Mouse (Mus musculus) thymus, adult 2 months (tissue): Measurements from ENCODE around the gene Tnfrsf19. TPM values are rescaled to one million over a fixed set of nuclear protein-coding genes. Genes with fewer than 3 reads are reported as not detected.

ENCODE experiments used
- DNase-seq: peaks from one replicate; pipeline ENCODE4 v3.0.0; 2021
- H3K27ac ChIP-seq: fragments of 200-500 bp; 2 replicates; pipeline ENCODE4 v1.5.1; 2012; ENCODE audit warnings: low read length, control low read depth; ENCODE audit not compliant: control insufficient read depth, insufficient read depth
- H3K27me3 ChIP-seq: fragments of 200-500 bp; 2 replicates; pipeline ENCODE4 v1.6.1; 2012; ENCODE audit warnings: mild to moderate bottlenecking, low read length, moderate library complexity, mixed read lengths; ENCODE audit not compliant: control insufficient read depth, insufficient read depth
- H3K36me3 ChIP-seq: fragments of 200-500 bp; 2 replicates; pipeline ENCODE4 v1.6.1; 2012; ENCODE audit warnings: mild to moderate bottlenecking, low read length, moderate library complexity; ENCODE audit not compliant: control insufficient read depth, insufficient read depth
- H3K4me1 ChIP-seq: fragments of 200-500 bp; replicated peaks from 2 replicates; pipeline ENCODE4 v1.6.1; 2012; ENCODE audit warnings: low read length; ENCODE audit not compliant: control insufficient read depth, insufficient read depth
- H3K4me3 ChIP-seq: fragments of 200-500 bp; 2 replicates; pipeline ENCODE4 v1.5.1; 2012; ENCODE audit warnings: mild to moderate bottlenecking, low read length, control low read depth, moderate library complexity; ENCODE audit not compliant: control insufficient read depth, insufficient read depth
- CTCF ChIP-seq: fragments of 200-500 bp; IDR thresholded peaks from 2 replicates; pipeline ENCODE4 v1.5.1; 2012; ENCODE audit warnings: mild to moderate bottlenecking, control low read depth, low read length, moderate library complexity, borderline replicate concordance; ENCODE audit not compliant: control insufficient read depth, poor library complexity, insufficient read depth; ENCODE audit errors: extremely low read depth
- POLR2A ChIP-seq: fragments of 200-500 bp; IDR thresholded peaks from 2 replicates; pipeline ENCODE4 v1.6.1; 2012; ENCODE audit warnings: mild to moderate bottlenecking, low read length, control low read depth, moderate library complexity; ENCODE audit not compliant: control insufficient read depth, poor library complexity, insufficient read depth; ENCODE audit errors: extremely low read depth
- WGBS: fragments of 180-500 bp; shearing (Covaris S2); methylation state at CpG from one replicate; pipeline ENCODE4 v1.1.7; 2018; 5-methylcytosine and 5-hydroxymethylcytosine counted together
- polyA plus RNA-seq: library from polyadenylated mRNA; depleted of rRNA; stranded (reverse); fragments of >200 nt; gene quantifications from 2 replicates; pipeline ENCODE4 v1.2.3, GENCODE M21; 2012; rRNA removed

The Tnfrsf19 gene
- polyA plus RNA-seq: 2.2 and 4.6 TPM in 2 replicates

DNA sequence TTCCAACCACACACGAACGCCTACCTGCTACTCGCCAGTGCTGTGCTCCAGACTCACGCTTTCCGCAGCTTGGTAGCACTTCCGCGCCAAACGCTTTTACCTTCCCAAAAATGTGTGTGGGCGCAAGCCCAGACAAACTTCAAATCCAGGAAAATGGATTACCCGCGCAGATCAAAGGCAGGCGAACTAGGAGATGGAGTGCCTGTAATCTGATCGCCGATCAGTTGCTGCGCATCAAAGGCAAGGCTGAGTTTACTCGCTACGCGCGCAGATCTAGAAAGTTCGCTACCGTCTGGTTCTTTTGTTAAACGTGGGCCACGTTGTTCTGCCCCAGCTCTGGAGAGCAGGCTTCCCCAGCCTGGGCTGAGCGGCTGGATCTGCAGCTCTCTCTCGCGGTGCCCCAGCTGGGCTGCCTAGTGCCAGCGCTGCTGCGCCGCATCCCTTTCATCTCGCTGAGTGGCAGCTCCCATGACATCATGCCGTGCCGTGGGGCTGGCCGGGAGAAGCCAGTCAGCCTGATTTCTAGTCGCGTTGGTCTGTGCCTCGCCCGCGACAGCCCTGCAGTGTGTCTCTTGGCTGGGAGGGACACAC, at the start of gene Tnfrsf19:
TSS of gene Tnfrsf19 (minus strand) at position 400 of the 591 bp plus-strand sequence.
- Histone ChIP-seq H3K27ac (no peak within 1 kb of the TSS), H3K4me1 (peaks cover 12% of the 10 kb centered on the region), H3K4me3 (peak within 1 kb of the TSS; percentile 39), H3K36me3 (no peaks in the 10 kb centered on the region), H3K27me3 (no peaks in the 10 kb centered on the region)
- peak; percentile 83 for DNase-seq
- under 1% methylated on average over 38 of the region's 38 CpGs for WGBS
- TF ChIP-seq CTCF (no peak), POLR2A (no peak)

- TF ChIP-seq POLR2A: no peak
- no peak for TF ChIP-seq CTCF
- Histone ChIP-seq H3K27me3 (no peaks in the 10 kb centered on the region), H3K27ac (no peak overlapping the region), H3K4me1 (no peaks in the 10 kb centered on the region), H3K36me3 (no peaks in the 10 kb centered on the region), H3K4me3 (no peak overlapping the region)
- no peak for DNase-seq
- 92% methylated on average over 3 of the region's 3 CpGs for WGBS
Observed at GRCm38 (mm10) chr14:61092073-61092472, 45.8 kb upstream of the Tnfrsf19 start.

- WGBS: 87% methylated on average over 5 of the region's 5 CpGs
- Histone ChIP-seq H3K4me1 (no peaks in the 10 kb centered on the region), H3K36me3 (no peaks in the 10 kb centered on the region), H3K27ac (no peak overlapping the region), H3K27me3 (no peaks in the 10 kb centered on the region), H3K4me3 (no peak overlapping the region)
- DNase-seq: no peak
- no peak for TF ChIP-seq POLR2A
- no peak for TF ChIP-seq CTCF
Observed at GRCm38 (mm10) chr14:61090955-61091354, 44.7 kb upstream of the Tnfrsf19 start.

DNA sequence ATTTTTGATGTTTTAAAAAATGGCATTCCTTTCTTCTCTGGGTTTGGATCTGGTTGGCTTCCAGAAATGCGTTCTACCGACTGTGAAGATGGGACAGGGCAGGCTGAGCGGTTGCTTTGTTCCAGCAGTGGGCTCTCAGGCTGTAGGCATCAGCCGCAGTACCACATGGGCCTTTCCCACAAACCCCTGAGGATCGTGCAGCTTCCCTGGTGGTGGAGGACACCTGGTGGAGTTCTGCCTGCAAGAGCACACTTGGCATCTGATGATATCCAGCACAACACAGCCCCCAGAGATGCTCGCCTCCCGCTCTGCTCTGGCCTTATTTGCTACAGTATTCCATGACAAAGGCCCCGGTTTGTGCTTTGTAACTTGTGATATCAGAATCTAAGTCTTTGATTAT, 41.9 kb upstream of the Tnfrsf19 start:
- H3K4me1 ChIP-seq: no peaks in the 10 kb centered on the region
- H3K4me3 ChIP-seq: no peak overlapping the region
- no peaks in the 10 kb centered on the region for H3K36me3 ChIP-seq
- no peak overlapping the region for H3K27ac ChIP-seq
- TF ChIP-seq CTCF: no peak
- no peak for TF ChIP-seq POLR2A
- H3K27me3 ChIP-seq: no peaks in the 10 kb centered on the region
- WGBS: 84% methylated on average over 8 of the region's 8 CpGs
- no peak for DNase-seq

- TF ChIP-seq CTCF (no peak), POLR2A (no peak)
- WGBS: 80% methylated on average over 3 of the region's 3 CpGs
- peak; percentile 37 for DNase-seq
- no peak overlapping the region for H3K27ac ChIP-seq
- no peaks in the 10 kb centered on the region for H3K27me3 ChIP-seq
- no peak overlapping the region for H3K4me3 ChIP-seq
- H3K36me3 ChIP-seq: no peaks in the 10 kb centered on the region
- no peaks in the 10 kb centered on the region for H3K4me1 ChIP-seq
Observed at GRCm38 (mm10) chr14:61085325-61085724, 39.0 kb upstream of the Tnfrsf19 start.

GRCm38 (mm10) chr14:61069555-61069954, 23.3 kb upstream of the Tnfrsf19 start:
- Histone ChIP-seq H3K4me1 (no peaks in the 10 kb centered on the region), H3K27ac (no peak overlapping the region), H3K4me3 (no peak overlapping the region), H3K36me3 (no peaks in the 10 kb centered on the region), H3K27me3 (no peaks in the 10 kb centered on the region)
- TF ChIP-seq CTCF (no peak), POLR2A (no peak)
- no peak for DNase-seq
- 88% methylated on average over 1 of the region's 1 CpGs for WGBS

- WGBS: 25% methylated on average over 3 of the region's 3 CpGs
- TF ChIP-seq POLR2A (no peak), CTCF (no peak)
Observed at GRCm38 (mm10) chr14:61061729-61062128, 15.4 kb upstream of the Tnfrsf19 start.

More at GRCm38 (mm10) chr14:61061729-61062128, 15.4 kb upstream of the Tnfrsf19 start:
- DNase-seq: peak; percentile 24
- Histone ChIP-seq H3K27ac (no peak overlapping the region), H3K27me3 (no peaks in the 10 kb centered on the region), H3K4me3 (no peak overlapping the region), H3K36me3 (no peaks in the 10 kb centered on the region), H3K4me1 (peaks cover 7% of the 10 kb centered on the region)
